Mouse (Mus musculus): ENCODE results near the gene Fam89b.

Fam89b gene

GRCm38 (mm10) chr19:5740320-5741317 is 11.2 kb upstream of the Fam89b start, which contains the start of gene Ltbp3:
Gene Ltbp3, plus strand, starts transcription at chr19:5740904.
- DNase-seq (ENCODE audit: low read depth, low spot score): no peak

- DNase-seq (ENCODE audit: low read depth, low spot score): no peak
Observed at GRCm38 (mm10) chr19:5739446-5739845, 10.0 kb upstream of the Fam89b start.

- no peak for DNase-seq (ENCODE audit: low read depth, low spot score)
Observed at GRCm38 (mm10) chr19:5734325-5734724, 4.9 kb upstream of the Fam89b start.

DNA sequence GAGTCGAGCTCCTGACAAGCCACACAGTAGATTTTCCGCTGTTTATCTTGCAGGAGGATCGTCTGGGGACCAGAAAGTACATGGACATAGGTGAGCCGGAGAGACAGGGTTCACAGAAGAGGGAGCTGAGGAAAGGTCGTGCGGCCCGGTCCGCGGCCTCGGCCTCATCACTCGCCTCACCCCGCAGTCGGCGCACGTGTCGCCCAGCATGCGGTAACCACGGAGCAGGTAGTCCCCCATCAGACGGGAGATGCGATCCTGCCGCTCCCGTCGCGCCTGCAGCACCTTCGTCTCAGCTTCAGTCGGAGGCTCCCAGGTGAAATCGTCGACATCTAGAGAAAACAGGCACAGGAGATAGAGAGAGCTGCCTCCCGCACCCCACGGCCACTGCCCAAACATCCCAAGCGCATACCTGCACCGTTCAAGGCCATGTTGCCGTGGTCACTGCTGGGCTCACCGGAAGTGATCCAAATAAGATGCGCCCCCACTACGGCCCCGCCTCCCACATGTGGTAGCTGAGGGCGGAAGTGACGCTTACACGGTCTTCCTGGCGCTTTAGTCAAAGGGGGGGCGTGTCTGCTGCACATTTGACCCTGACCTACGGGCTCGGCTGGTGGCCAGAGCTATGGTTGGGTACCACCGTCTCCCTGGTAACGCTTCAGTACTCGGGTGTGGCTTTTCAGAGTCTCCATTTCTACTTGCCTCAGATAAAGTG is 2.0 kb upstream of the Fam89b start:
- peak; percentile 91 for DNase-seq (ENCODE audit: low read depth, low spot score)

DNA sequence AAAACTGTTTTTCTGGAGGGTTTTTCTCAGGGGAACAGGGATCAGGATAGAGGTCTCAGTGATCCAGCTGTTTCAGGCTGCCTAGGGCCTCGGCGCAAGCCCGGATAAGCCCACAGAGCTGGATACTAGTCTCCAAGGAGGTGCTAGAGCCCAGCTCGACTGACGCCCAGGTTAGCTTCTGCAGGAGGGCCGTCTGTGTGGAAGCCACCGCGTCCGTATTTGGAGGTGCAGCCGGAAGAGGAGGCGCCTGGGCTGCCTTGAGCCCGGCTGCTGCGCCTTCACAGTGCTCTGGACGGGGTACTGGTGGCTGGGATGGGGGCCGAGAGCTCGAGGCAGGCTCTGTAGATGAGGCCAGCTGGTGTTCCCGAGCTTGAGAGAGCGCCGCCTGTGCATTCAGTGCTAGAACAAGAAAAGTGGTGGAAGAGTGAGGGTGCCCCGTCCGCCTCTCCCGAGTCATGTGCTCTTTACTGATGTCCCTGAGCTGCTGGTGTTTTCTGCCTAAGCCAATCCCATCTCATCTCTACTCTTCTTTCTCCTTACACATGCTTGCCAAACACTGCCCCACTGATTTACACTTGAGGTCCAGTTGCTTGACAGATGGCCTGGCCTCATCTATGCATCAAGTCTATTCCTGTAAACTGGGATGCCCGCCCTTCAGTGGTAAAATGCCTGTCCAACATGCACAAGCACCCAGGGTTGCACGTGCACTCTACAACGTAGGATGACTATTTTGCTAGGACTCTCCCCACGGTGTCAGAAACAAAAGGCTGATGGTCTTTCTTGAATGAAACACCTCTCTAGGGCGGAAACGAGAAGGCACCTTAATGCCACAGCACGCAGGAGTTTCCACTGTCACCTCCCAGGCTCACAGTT is 1.1 kb upstream of the Fam89b start:
- DNase-seq (ENCODE audit: low read depth, low spot score): no peak

DNA sequence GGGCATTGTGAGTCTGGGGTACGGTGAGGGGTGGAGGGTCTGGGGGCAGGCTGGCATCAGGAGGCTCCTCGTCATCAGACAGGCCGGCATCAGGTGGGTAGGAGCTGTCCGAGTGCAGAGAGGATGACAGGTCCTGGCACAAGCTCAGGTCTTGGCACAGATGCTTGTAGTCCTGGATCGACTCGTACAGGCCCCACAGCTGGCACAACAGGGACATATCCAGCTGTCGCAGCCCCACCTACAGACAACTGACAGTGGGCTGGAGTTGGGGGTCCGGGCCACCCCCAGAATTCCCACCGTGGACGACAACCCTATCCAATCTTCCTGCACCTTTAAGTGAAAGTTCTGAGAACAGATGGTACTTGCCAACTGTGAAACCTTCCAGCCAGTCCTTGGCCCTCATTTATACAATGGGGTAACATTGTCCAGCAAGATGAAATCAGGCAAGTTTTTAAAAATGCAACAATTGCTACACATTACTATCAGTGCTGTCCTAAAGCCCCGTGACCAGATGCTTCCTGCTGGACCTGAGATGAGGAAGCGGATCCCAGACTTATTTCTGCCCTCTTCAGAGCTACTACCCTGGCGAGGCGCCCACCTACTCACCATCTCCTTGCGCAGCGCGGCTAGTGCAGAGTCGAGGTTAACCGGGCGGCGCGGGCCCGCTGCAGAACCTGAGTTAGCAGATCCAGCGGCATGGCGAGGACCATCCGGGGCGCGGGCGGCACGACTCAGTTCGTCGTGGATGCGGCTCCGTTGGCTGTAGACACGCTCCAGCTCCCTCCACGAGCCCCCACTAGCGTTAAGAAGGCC is 616 bp downstream of the Fam89b start:
- no peak for DNase-seq (ENCODE audit: low read depth, low spot score)

DNA sequence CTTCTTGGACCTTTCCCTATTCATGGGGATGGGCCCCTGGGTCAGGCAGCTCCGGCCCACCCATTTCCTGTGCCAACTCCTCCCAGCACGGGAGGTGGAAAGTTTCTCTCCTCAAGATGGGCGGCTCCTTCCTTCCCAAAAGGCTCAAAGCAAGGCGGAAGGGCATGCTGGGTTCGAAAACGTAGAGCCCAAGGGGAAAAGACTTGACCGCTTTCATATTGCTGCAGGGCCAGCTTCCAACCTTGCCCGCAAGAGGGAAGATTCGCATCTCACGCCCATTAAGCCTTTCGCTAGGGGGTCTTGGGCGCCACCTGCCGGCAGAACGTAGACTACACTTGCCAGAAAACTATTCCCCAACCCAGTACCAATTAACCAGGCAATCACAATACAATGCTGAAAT is 1.8 kb downstream of the Fam89b start:
- peak; percentile 85 for DNase-seq (ENCODE audit: low read depth, low spot score)

- DNase-seq (ENCODE audit: low read depth, low spot score): peak; percentile 92
Observed at GRCm38 (mm10) chr19:5726961-5727578, 2.4 kb downstream of the Fam89b start.

DNA sequence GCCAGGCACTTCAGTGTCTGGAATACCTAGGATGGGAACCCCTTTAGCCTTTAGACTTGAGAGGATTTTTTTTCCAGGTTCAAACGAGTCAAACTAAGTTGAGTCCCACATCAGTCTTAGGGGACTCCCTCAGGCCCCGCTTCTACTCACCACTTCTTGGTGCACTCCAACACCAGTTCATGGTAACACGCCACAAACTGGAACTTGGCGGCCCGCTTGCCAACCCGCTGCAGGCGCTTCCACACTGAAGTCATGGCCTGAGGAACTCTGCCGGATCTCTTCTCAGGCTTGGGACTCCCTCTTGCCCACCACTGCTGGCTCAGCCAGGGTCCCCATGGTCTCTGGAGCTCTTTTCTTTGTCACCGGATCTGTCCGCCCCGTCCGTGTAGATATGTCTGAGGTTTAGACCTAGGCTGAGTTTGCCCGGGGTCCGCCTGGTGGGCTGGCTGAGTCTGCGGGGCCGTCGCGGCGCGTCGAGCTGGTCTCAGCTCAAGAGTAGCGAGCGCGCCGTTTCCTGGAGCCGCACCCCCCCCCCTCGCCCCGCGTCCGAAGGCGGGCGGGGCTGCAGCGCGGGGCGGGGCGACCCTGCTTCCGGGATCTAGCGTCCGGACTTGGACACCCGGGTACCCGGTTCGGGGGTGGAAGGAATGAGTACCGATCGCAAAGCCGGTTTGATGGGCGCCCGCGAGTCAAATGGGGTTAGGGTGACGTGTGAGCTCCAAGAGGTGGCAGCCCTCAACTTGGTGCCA is 3.5 kb downstream of the Fam89b start, which contains the start of gene Ehbp1l1:
Gene Ehbp1l1, minus strand, starts transcription at position 551 of the 749 bp plus-strand sequence.
- DNase-seq (ENCODE audit: low read depth, low spot score): peak; percentile 85

- DNase-seq (ENCODE audit: low read depth, low spot score): no peak
Observed at GRCm38 (mm10) chr19:5725029-5725707, 4.3 kb downstream of the Fam89b start.

DNA sequence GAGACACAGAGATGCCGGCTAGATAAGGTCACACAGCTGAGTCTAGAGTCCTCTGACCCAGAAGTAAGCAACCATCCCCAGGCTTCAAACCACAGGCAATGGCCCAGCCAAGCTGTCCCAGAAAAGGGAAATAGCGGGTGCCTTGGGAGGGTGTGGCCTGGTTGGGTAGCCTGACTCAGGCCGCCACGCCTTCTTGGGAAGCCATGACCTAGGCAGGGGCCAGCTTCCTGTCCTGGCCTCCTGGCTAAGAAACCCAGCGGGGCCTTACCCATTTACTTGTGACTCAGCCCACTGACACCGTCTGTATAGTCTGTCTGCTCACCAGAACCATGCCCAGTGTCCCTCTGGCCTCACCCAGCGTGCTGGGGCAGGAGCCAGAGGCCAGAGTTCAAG is 4.9 kb downstream of the Fam89b start:
- DNase-seq (ENCODE audit: low read depth, low spot score): peak; percentile 79

GRCm38 (mm10) chr19:5723934-5724548 is 5.4 kb downstream of the Fam89b start:
- no peak for DNase-seq (ENCODE audit: low read depth, low spot score)

DNA sequence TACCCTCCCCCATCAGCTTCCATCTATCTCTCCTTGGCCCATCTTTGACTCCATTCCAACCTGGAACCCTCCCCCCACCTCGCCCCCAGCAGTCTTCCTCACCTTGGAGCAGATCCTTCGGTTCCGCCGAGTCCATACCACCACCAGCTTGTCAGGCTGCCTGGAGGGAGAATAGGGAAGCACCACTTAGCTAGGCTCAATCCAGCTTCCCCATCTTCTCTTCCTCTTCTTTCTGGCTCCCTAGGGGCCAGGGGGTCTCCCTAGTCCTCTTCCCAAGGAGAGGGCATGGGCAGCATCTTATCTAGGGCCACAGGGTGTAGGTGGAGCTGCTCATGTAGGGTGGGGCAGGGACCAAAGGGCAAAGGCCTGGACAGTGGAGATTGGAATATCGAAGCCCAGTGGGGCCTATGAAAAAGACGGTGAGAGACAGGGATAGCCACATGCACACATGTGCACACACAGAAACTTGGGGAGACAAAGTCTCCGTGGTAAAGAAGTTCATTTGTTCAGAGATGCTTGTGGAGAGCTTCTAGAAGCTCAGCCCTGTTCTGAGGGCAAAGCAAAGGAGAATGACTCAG is 6.5 kb downstream of the Fam89b start:
- DNase-seq (ENCODE audit: low read depth, low spot score): no peak

DNA sequence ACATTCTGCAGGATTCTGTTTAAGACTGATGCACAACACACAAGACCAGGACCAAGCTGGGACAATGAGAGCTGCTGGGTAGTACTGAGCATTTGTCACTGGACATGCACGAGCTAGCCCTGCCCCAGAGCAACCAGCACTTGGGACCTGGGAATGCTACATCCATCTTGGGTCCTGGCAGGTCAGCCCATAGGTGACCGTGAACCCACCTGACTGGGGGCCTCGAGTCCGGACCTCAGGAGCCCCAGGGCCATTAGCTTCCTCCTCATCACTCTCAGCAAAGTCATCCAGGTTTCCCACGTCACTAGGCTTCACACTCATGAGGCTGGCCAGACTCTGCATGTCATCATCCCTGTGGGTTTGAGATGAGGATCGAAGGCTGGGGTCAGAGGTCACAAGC is 8.2 kb downstream of the Fam89b start:
- DNase-seq (ENCODE audit: low read depth, low spot score): no peak

DNA sequence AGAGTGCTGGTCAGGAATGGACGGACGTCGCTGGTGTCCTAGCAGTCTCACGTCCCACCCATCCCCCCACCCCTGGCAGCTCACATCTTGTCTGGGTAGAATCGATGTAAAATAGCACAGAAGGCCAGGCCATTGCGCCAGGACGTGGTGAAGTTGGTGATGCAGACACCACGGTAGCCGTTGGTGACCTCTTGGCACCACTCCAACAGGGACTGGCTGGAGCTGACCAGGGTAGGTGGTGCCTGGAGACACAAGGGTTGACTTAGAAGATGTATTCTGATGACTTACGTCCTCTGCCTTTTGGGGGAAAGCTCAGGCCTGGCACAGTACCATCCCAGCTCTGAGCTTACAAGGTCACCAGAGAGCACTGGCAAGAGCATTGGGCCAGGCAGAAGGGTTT is 12.5 kb downstream of the Fam89b start:
- DNase-seq (ENCODE audit: low read depth, low spot score): no peak

DNA sequence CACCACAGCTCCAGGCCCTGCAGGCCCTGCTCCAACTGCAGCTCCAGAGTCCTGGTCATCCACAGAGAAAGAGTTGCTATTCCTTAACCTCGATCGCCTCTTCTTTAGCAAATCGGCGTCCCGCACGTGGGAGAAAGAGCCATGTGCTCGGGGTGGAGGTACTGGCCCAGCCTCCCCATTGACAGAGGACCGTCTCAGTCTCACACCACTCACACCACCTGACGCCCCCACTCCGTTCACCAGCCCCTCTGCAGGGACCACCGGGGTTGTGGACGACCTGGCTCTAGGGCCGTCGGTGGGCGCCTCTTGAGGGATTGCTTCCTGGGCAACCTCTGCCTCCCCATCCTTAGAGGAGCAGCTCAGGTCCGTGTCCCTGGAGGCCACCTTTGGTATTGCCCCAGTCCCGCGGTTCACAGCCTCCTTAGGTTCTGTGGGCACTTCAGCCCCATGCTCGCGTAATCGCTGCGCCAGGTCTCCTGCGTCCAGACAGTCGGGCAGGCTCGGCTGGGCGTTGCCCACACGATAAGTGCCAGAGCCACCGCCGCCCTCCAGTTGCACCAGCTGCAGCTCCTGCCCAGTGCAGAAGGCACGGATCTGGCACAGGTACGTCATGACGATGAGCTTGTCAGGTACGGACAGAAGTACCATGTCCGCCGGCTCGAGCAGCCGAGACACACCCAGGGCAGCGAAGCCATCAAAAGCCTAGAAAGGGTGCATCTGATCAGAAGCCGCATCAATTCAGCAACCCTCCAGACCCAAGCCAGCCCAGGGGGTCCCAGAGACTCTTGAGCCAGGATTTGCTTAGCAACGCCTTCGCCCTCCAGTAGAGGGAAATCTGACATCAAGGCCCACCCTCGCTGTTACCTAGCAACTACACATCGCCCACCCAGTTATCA is 13.4 kb downstream of the Fam89b start:
- DNase-seq (ENCODE audit: low read depth, low spot score): no peak

GRCm38 (mm10) chr19:5713730-5714129 is 15.7 kb downstream of the Fam89b start:
- no peak for DNase-seq (ENCODE audit: low read depth, low spot score)
